Mouse (Mus musculus): ENCODE measurements around the gene Vgf.

DNA sequence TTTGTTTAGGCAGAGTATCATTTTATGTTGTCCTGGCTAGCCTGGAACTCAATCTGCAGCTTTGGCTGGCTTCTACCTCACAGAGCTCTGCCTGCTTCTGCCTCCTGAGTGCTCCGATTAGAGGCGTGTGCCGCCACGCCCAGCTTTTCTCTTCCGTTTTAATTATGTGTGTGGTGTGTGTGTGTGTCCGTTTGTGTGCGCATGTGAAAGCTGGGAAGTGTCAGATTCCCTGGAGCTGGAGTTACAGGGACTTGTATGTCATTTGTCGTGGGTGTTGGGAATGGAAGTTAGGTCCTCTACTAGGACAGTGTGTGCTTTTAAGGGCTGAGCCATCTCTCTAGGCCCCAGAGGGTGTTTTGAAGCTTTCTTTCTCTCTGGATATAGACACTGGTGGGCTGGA lies 46.9 kb downstream of the Vgf start:
- TF ChIP-seq CTCF (IDR thresholded peaks at IDR 0.05; ENCODE audit: control insufficient read depth, insufficient read depth, low read length) (no peak), POLR2A (IDR thresholded peaks at IDR 0.05; ENCODE audit: borderline replicate concordance, control insufficient read depth, low read depth, low read length) (no peak)

Data from bone marrow, adult 2 months (tissue).